Mouse (Mus musculus): ENCODE measurements around the gene Mllt6. TPM values are rescaled to one million over a fixed set of nuclear protein-coding genes. Genes with fewer than 3 reads are reported as not detected.
A peak's percentile ranks its signal among the peaks of the same experiment; 100 is the strongest.
"Not testable (repeated sequence)": the region's sequence is repeated elsewhere in the genome, so short reads cannot be mapped to it uniquely, and the experiment has no call there.

The Mllt6 gene
- 10 to 100 TPM; 59.8 to 63.3 TPM for total RNA-seq (2021)

GRCm38 (mm10) chr11:97662893-97663527 is at the start of gene Mllt6:
Gene Mllt6, plus strand, starts transcription at chr11:97663414.
- intact Hi-C loops (cut with DNase I) = no loop called here
- peak; percentile 55 for DNase-seq (ENCODE audit: low spot score)

- intact Hi-C loops (cut with DNase I) = no loop called here
- DNase-seq (ENCODE audit: low spot score) = no peak
Measured at GRCm38 (mm10) chr11:97615276-97615675, 47.9 kb upstream of the Mllt6 start.

DNA sequence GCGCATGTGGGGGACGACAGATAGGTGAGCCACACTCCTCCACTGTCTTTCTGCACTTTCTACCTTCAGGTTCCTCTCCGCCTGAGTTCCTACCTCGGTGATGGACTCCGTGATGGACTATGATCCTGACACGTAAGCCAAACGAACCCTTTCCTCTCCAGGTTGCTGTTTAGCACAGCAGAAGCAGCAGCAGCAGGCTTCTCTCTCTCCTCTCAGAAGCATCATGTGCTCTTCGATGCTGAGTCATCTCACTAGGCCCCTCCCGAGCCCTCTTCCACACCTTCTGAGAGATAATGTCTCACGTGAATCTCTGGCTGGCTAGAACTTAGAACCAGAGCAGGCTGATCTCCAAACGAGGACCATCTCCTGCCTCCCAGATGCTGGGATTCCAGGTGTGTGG is 44.8 kb upstream of the Mllt6 start:
- intact Hi-C loops (cut with DNase I) = no loop called here
- no peak for DNase-seq (ENCODE audit: low spot score)

DNA sequence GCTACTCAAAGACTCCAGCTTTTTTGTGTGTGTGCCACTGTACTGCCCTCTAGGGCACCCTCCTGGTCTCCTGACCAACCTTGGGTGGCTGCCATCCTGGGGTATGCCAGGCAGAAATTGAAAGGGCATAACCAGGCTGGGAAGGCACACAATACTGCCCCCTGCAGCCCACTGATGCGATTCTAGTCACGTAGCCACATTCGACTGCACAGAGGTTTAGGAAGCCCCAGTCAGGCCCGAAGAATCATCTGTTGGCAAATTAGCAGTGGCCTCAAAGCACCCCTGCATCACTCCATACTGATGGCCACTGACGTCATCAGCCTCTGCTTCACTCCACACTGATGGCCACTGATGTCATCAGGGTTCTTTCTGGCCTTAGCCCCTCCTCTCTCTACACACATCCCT is 43.8 kb upstream of the Mllt6 start:
- intact Hi-C loops (cut with DNase I) = no loop called here
- no peak for DNase-seq (ENCODE audit: low spot score)

GRCm38 (mm10) chr11:97622440-97622839 is 40.8 kb upstream of the Mllt6 start:
- intact Hi-C loops (cut with DNase I) = loop anchor here (1.0 to 5.0 kb wide), 4 partner anchors 45 to 215 kb away; partner anchors contain the start of gene Srcin1
- no peak for DNase-seq (ENCODE audit: low spot score)

DNA sequence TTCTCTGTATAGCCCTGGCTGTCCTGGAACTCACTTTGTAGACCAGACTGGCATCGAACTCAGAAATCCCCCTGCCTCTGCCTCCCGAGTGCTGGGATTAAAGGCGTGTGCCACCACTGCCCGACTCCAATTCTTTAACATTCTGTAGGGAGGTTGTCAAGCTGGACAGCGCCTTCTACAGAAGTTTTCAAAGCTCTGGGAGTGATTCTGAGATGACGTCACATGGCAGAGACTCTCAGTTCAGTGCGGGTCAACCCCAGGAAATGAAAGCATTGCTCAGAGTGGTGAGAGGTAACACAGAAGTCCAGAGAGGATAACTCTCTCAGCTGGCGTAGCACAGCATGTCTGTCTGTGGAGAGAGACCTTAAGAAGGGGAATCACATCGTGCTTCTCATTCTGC is 40.0 kb upstream of the Mllt6 start:
- DNase-seq (ENCODE audit: low spot score) = no peak
- intact Hi-C loops (cut with DNase I) = loop anchor here (5.0 kb wide), 2 partner anchors 46 to 216 kb away; partner anchors contain the start of gene Srcin1

DNA sequence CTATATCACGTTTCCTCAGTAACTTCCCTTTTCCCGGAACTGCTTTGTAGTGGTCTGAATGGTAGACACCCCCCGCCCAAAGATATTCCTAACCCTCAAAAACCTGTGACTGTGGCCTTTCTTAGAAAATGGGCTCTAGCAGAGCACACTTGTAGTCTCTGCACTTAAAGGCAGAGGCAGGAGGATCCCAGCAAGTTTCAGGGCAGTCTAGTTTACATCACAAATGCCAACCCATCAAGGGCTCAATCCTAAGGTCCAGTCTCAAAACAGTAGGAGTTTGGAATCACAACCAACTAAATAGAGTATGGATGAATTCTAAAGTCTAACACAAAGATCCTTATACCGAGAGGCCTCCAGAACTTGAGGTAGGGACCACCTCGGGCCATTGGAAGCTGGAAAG is 37.7 kb upstream of the Mllt6 start:
- DNase-seq (ENCODE audit: low spot score) = no peak
- intact Hi-C loops (cut with DNase I) = no loop called here

DNA sequence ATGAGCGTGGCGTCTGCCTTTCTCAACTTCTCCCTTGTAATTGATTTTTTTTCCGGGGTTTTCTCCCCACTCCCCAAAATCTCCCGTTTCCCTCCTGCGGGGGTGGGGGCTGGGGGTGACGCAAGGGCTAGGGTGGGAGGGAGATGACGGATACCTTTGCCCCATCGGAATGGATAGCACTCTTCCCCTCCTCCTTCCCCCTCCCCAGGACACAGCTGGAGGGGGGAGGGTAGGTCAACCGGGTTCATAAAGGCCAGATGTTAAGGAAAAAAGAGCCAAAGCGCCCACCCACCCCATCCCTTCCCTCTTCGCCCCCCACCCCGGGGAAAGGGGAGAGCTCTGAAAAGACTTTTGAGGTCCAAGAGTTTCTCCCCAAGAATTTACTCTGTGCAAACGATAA is 36.8 kb upstream of the Mllt6 start:
- DNase-seq (ENCODE audit: low spot score) = no peak
- intact Hi-C loops (cut with DNase I) = no loop called here

- intact Hi-C loops (cut with DNase I) = no loop called here
- DNase-seq (ENCODE audit: low spot score) = no peak
Measured at GRCm38 (mm10) chr11:97626850-97627249, 36.4 kb upstream of the Mllt6 start.

- intact Hi-C loops (cut with DNase I) = no loop called here
- no peak for DNase-seq (ENCODE audit: low spot score)
Measured at GRCm38 (mm10) chr11:97627556-97628302, 35.5 kb upstream of the Mllt6 start.

GRCm38 (mm10) chr11:97628303-97628567 is 35.0 kb upstream of the Mllt6 start:
- intact Hi-C loops (cut with DNase I) = no loop called here

DNA sequence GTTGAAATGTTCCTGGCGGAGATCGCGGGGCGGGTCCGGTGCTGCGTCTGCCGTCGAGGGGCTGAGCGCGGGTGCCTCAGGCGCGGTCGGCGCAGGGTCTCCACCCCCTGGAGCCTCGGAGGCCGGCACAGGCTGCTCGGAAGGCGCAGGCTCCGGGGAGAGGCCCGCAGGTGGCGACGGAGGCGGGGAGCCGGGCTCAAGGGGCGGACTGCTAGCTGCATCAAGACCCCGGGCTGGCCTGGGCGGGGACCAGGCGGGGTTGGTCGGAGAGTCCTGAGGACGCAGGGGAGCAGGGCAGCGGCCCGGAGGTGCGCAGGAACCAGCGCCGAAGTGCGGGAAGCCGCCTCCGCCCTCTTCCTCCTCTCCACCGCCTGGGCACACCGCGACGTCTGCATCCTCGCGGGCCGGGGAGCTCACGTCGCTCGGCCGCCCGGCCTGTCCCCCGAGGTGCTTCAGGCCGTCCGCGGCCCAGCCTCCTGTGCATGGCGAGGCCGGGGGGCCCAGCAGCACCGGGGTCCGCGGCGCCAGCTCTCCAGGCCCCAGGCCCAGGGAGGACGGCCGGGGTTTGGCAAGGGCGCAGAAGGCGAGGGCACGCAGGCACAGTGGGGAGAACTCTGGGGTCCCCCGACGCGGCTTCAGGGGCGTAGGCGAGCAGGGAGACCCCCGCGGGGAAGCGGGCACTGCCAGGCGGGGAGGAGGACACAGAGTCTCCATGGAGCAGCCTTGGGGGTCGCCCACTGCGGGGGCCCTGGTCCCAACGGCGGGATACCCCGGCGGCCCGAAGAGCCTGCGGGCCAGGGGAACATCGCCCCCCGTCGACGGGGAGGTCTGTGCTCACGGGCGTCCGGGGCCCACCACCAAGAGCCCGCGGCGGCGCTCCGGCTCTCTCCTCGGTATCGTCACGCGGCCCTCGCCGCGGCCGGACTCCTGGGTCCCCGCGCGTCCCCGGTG is 34.4 kb upstream of the Mllt6 start:
- no peak for DNase-seq (ENCODE audit: low spot score)
- intact Hi-C loops (cut with DNase I) = no loop called here

More at GRCm38 (mm10) chr11:97628303-97628567, 35.0 kb upstream of the Mllt6 start:
- DNase-seq (ENCODE audit: low spot score) = no peak

DNA sequence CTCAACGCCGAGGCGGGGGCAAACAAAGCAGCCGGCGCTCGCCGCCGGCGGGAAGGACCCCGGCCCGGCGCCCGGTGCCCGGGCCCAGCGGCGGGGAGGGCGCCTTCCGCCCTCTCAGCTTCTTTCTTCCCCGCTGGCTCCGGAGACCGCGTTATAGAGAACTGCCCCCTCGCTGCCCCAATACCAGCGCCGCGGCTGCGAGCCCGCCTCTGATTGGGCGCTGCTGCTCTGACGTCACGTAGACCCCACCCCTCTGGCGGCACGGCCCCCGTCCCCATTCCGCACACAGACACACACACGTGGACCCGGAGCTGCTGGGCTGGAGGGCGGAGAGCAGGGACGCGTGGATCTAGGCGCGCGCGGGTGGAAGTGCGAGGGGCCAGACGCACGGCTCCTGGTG is 33.6 kb upstream of the Mllt6 start, which contains the start of gene Epop:
Epop (minus strand) TSS at position 127 of the 400 bp plus-strand sequence.
- peak; percentile 82 for DNase-seq (ENCODE audit: low spot score)
- intact Hi-C loops (cut with DNase I) = no loop called here

- intact Hi-C loops (cut with DNase I) = no loop called here
- DNase-seq (ENCODE audit: low spot score) = no peak
Measured at GRCm38 (mm10) chr11:97631046-97631445, 32.2 kb upstream of the Mllt6 start.

GRCm38 (mm10) chr11:97631500-97631899 is 31.7 kb upstream of the Mllt6 start:
- intact Hi-C loops (cut with DNase I) = no loop called here

GRCm38 (mm10) chr11:97631938-97632337 is 31.3 kb upstream of the Mllt6 start:
- intact Hi-C loops (cut with DNase I) = no loop called here
- peak; percentile 61 for DNase-seq (ENCODE audit: low spot score)

More at GRCm38 (mm10) chr11:97631500-97631899, 31.7 kb upstream of the Mllt6 start:
- DNase-seq (ENCODE audit: low spot score) = no peak

DNA sequence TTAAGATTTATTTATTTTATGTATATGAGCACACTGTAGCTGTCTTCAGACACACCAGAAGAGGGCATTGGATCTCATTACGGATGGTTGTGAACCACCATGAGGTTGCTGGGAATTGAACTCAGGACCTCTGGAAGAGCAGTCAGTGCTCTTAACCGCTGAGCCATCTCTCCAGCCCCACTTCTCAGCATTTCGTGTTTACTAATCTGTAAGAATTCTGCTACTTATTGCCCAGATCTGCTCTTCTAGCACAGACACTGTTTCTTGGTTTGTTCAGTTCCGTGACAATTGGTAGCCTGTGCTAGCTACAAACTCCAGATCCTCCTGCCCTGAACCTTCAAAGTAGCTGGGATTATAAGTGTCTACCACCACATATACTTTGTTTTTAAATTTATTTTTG is 30.8 kb upstream of the Mllt6 start:
- DNase-seq (ENCODE audit: low spot score); intact Hi-C loops (cut with DNase I): not testable (repeated sequence)

- no peak for DNase-seq (ENCODE audit: low spot score)
- intact Hi-C loops (cut with DNase I) = no loop called here
Measured at GRCm38 (mm10) chr11:97635468-97636019, 27.7 kb upstream of the Mllt6 start.

- intact Hi-C loops (cut with DNase I) = no loop called here
- no peak for DNase-seq (ENCODE audit: low spot score)
Measured at GRCm38 (mm10) chr11:97641668-97642067, 21.5 kb upstream of the Mllt6 start.

DNA sequence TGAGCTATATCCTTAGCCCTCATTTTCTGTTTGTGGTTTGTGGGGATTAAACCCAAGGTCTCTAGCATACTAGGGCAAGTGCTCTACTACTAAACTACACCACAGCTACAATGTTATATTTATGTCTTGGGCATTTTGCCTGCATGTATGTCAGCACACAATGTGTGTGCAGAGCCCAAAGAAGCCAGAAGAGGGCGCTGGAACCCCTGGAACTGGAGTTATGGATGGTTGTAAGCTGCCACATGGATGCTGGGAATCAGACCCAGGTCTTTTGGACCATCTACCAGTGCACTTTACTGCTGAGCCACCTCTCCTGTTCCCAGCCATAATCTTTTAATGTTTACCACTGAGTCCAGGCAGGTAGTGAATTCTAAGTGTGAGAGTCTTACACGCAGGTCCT is 20.5 kb upstream of the Mllt6 start:
- intact Hi-C loops (cut with DNase I) = no loop called here
- DNase-seq (ENCODE audit: low spot score) = no peak
